Mouse (Mus musculus) spleen, postnatal 14 days (tissue): ENCODE data around the gene Mst1r.

ENCODE experiments used
- DNase-seq, 2 experiments: peaks; one replicate each; pipeline ENCODE4 v3.0.0; 2021 to 2022; ENCODE audit warnings: low spot score in 2 of 2

Gene Mst1r

GRCm38 (mm10) chr9:107955613-107956289, 49.1 kb downstream of the Mst1r start:
- no peak for DNase-seq

- no peak for DNase-seq
These were observed 50.5 kb downstream of the Mst1r start for GRCm38 (mm10) chr9:107957141-107957540.

- DNase-seq: no peak
These were observed 53.2 kb downstream of the Mst1r start for GRCm38 (mm10) chr9:107959896-107960295.

GRCm38 (mm10) chr9:107960928-107961327, 54.3 kb downstream of the Mst1r start:
- no peak for DNase-seq

GRCm38 (mm10) chr9:107961351-107961762, 54.7 kb downstream of the Mst1r start:
- DNase-seq: no peak

- no peak for DNase-seq
These were observed 55.2 kb downstream of the Mst1r start for GRCm38 (mm10) chr9:107961881-107962280.

GRCm38 (mm10) chr9:107962916-107963315, 56.2 kb downstream of the Mst1r start:
- no peak for DNase-seq

- DNase-seq: peak; percentile 60 to 76
These were observed 57.0 kb downstream of the Mst1r start for GRCm38 (mm10) chr9:107963700-107964099.

GRCm38 (mm10) chr9:107964681-107965080, 58.0 kb downstream of the Mst1r start:
- DNase-seq: no peak

GRCm38 (mm10) chr9:107966676-107967075, 60.0 kb downstream of the Mst1r start:
- DNase-seq: no peak

- DNase-seq: no peak
These were observed 60.8 kb downstream of the Mst1r start for GRCm38 (mm10) chr9:107967437-107967836.

GRCm38 (mm10) chr9:107968531-107968930, 61.9 kb downstream of the Mst1r start:
- no peak for DNase-seq
